10 mouse cellular contexts compared by ENCODE assay signal in genomic region chr1:164135360-164135759, GRCm38 (mm10). TPM values are rescaled to one million over a fixed set of nuclear protein-coding genes. Genes with fewer than 3 reads are reported as not detected.
DNase-seq lines count a peak whose midpoint lies in the region; ATAC-seq and TF ChIP-seq lines count a peak whose summit lies in the region.
"Had no signal": no experiment of that assay in that cellular context is flagged by ENCODE, and none has a peak within 500 bp of the region (broad histone marks: within the 10 kb centered on the region; RNA-seq: fewer than 3 reads in every experiment).

No protein-coding gene starts in this region.

- TF ChIP-seq CTCF in heart, postnatal 0 days (IDR thresholded peaks at IDR 0.05; ENCODE audit: low read depth): no peak

- peak; percentile 27; the same call in 1 of the 2 replicates for ATAC-seq in heart, postnatal 0 days (ENCODE audit: insufficient read depth, low read depth)
- ATAC-seq in heart, embryonic 11.5 days (replicated peaks; ENCODE audit: insufficient number of reproducible peaks, low FRiP score, low TSS enrichment): no peak
- no peak for ATAC-seq in hindbrain, embryonic 12.5 days (ENCODE audit: low FRiP score)
- no peak for ATAC-seq in midbrain, embryonic 16.5 days
- ATAC-seq: midbrain, embryonic 13.5 days had no signal

- no peaks in the 10 kb centered on the region for H3K27me3 ChIP-seq in heart, postnatal 0 days (ENCODE audit: control insufficient read depth, insufficient read depth, low read length)
- H3K27me3 ChIP-seq in heart, embryonic 11.5 days (ENCODE audit: control insufficient read depth, insufficient read depth, low read length): no peaks in the 10 kb centered on the region
- no peaks in the 10 kb centered on the region for H3K27me3 ChIP-seq in splenic B cell, adult 2 months (ENCODE audit: control insufficient read depth, insufficient read depth, low read length, poor library complexity, severe bottlenecking)
- H3K27me3 ChIP-seq in hindbrain, embryonic 12.5 days: no peaks in the 10 kb centered on the region
- no peaks in the 10 kb centered on the region for H3K27me3 ChIP-seq in midbrain, embryonic 16.5 days (ENCODE audit: control insufficient read depth, insufficient read depth, low read depth, low read length)
- H3K27me3 ChIP-seq: embryonic facial prominence, embryonic 15.5 days; midbrain, embryonic 13.5 days had no signal

- no peak for TF ChIP-seq EP300 in heart, postnatal 0 days (IDR thresholded peaks at IDR 0.05; ENCODE audit: low read depth)

- no peak overlapping the region for H3K4me3 ChIP-seq in heart, postnatal 0 days (ENCODE audit: low read depth, low read length)
- H3K4me3 ChIP-seq in heart, embryonic 11.5 days (ENCODE audit: low read depth, low read length): no peak overlapping the region
- H3K4me3 ChIP-seq in hindbrain, embryonic 12.5 days: no peak overlapping the region
- H3K4me3 ChIP-seq in midbrain, embryonic 16.5 days (ENCODE audit: low read depth, low read length): no peak overlapping the region
- H3K4me3 ChIP-seq: embryonic facial prominence, embryonic 15.5 days; midbrain, embryonic 13.5 days had no signal

- peaks cover 5% of the 10 kb centered on the region; the same call in 1 of the 2 replicates for H3K4me1 ChIP-seq in heart, postnatal 0 days (ENCODE audit: control insufficient read depth, insufficient read depth)
- 0 out of 2 replicates have a peak, but pooled peaks cover 2% of the 10 kb centered on the region for H3K4me1 ChIP-seq in heart, embryonic 11.5 days (ENCODE audit: control insufficient read depth, insufficient read depth, low read length)
- H3K4me1 ChIP-seq in hindbrain, embryonic 12.5 days: no peaks in the 10 kb centered on the region
- no peaks in the 10 kb centered on the region for H3K4me1 ChIP-seq in midbrain, embryonic 16.5 days (ENCODE audit: control insufficient read depth, insufficient read depth, low read length)
- H3K4me1 ChIP-seq: embryonic facial prominence, embryonic 15.5 days; midbrain, embryonic 13.5 days had no signal

- no peak for DNase-seq in heart, postnatal 0 days (ENCODE audit: low spot score)
- peak; percentile 72 for DNase-seq in c-Kit-positive CD71-negative TER-119-negative erythroid progenitor cells, embryonic 14.5 days (ENCODE audit: low read depth)
- DNase-seq in lung, postnatal 14 days: peak; percentile 19
- peak; percentile 64 for DNase-seq in splenic B cell, adult 2 months (ENCODE audit: low read depth, low spot score)
- DNase-seq in adrenal gland, postnatal 10 days: no peak

- no peak overlapping the region for H3K4me2 ChIP-seq in heart, postnatal 0 days (ENCODE audit: low read depth, low read length)
- no peak overlapping the region for H3K4me2 ChIP-seq in heart, embryonic 11.5 days
- H3K4me2 ChIP-seq in hindbrain, embryonic 12.5 days (replicated peaks): no peak overlapping the region
- H3K4me2 ChIP-seq in midbrain, embryonic 16.5 days (ENCODE audit: low read length): no peak overlapping the region
- H3K4me2 ChIP-seq: embryonic facial prominence, embryonic 15.5 days; midbrain, embryonic 13.5 days had no signal

- 25% methylated on average over 5 of the region's 5 CpGs for WGBS in heart, postnatal 0 days
- WGBS in heart, embryonic 11.5 days (ENCODE audit: insufficient replicate concordance): 48% methylated on average over 5 of the region's 5 CpGs
- 82% methylated on average over 5 of the region's 5 CpGs for WGBS in hindbrain, embryonic 12.5 days
- 77% methylated on average over 5 of the region's 5 CpGs for WGBS in midbrain, embryonic 16.5 days

- no peak overlapping the region for H3K9ac ChIP-seq in heart, postnatal 0 days (replicated peaks; ENCODE audit: low read depth, low read length)
- H3K9ac ChIP-seq in heart, embryonic 11.5 days (ENCODE audit: low read depth, low read length): no peak overlapping the region
- no peak overlapping the region for H3K9ac ChIP-seq in hindbrain, embryonic 12.5 days
- H3K9ac ChIP-seq in midbrain, embryonic 16.5 days (ENCODE audit: low read depth, low read length): no peak overlapping the region
- H3K9ac ChIP-seq: embryonic facial prominence, embryonic 15.5 days; midbrain, embryonic 13.5 days had no signal

- no peak overlapping the region for H3K27ac ChIP-seq in heart, postnatal 0 days (ENCODE audit: low read depth)
- no peak overlapping the region for H3K27ac ChIP-seq in heart, embryonic 11.5 days (ENCODE audit: low read depth, low read length)
- no peak overlapping the region for H3K27ac ChIP-seq in hindbrain, embryonic 12.5 days
- no peak overlapping the region for H3K27ac ChIP-seq in midbrain, embryonic 16.5 days (ENCODE audit: low read length)
- H3K27ac ChIP-seq: embryonic facial prominence, embryonic 15.5 days; midbrain, embryonic 13.5 days had no signal

- H3K9me3 ChIP-seq in heart, postnatal 0 days (replicated peaks; ENCODE audit: control insufficient read depth, low read length): no peaks in the 10 kb centered on the region
- no peaks in the 10 kb centered on the region for H3K9me3 ChIP-seq in heart, embryonic 11.5 days (replicated peaks; ENCODE audit: control insufficient read depth, low read length)
- no peaks in the 10 kb centered on the region for H3K9me3 ChIP-seq in hindbrain, embryonic 12.5 days (replicated peaks)
- no peaks in the 10 kb centered on the region for H3K9me3 ChIP-seq in midbrain, embryonic 16.5 days (replicated peaks; ENCODE audit: control insufficient read depth, low read length, poor library complexity, severe bottlenecking)
- H3K9me3 ChIP-seq: embryonic facial prominence, embryonic 15.5 days; midbrain, embryonic 13.5 days had no signal

- no peaks in the 10 kb centered on the region for H3K36me3 ChIP-seq in heart, postnatal 0 days (replicated peaks; ENCODE audit: control insufficient read depth, insufficient read depth, low read length)
- H3K36me3 ChIP-seq in heart, embryonic 11.5 days (ENCODE audit: control insufficient read depth, insufficient read depth, low read length): no peaks in the 10 kb centered on the region
- no peaks in the 10 kb centered on the region for H3K36me3 ChIP-seq in splenic B cell, adult 2 months (ENCODE audit: control insufficient read depth, insufficient read depth, low read length, poor library complexity, severe bottlenecking)
- no peaks in the 10 kb centered on the region for H3K36me3 ChIP-seq in hindbrain, embryonic 12.5 days
- no peaks in the 10 kb centered on the region for H3K36me3 ChIP-seq in midbrain, embryonic 16.5 days (ENCODE audit: control insufficient read depth, insufficient read depth, low read length)
- H3K36me3 ChIP-seq: embryonic facial prominence, embryonic 15.5 days; midbrain, embryonic 13.5 days had no signal

RNA-seq across cellular contexts. Expression of gene F5, which starts 16.3 kb away (rescaled TPM):
- 0.27 TPM in 1 of 2 replicates, not detected in the other for total RNA-seq in heart, postnatal 0 days (2014; rRNA removed; ENCODE audit: low replicate concordance)
- polyA plus RNA-seq in heart, postnatal 0 days (2015; fragmentation: Nextera tagmentation; extraction: Ambion mirVana): 0.05 TPM in 2 replicates
- 0.70 and 1.1 TPM in 2 replicates for polyA plus RNA-seq in heart, embryonic 11.5 days (2014; fragmentation: Nextera tagmentation; extraction: Ambion mirVana)
- 0.17 and 0.34 TPM in 2 replicates for polyA plus RNA-seq in hindbrain, embryonic 12.5 days (2016; fragmentation: Nextera tagmentation; extraction: Ambion mirVana)
- 10 to 100 TPM; 25.2 to 49.6 TPM for total RNA-seq in adrenal gland, postnatal 10 days (2021)
- polyA plus RNA-seq in midbrain, embryonic 16.5 days (2015; fragmentation: Nextera tagmentation; extraction: Ambion mirVana): 0.14 and 0.20 TPM in 2 replicates

RNA-seq across cellular contexts. Expression of gene Selp, which starts 20.3 kb away (rescaled TPM):
- total RNA-seq in heart, postnatal 0 days (2014; rRNA removed; ENCODE audit: low replicate concordance): 1.3 TPM in 1 of 2 replicates, not detected in the other
- polyA plus RNA-seq in heart, postnatal 0 days (2015; fragmentation: Nextera tagmentation; extraction: Ambion mirVana): 0.38 and 0.51 TPM in 2 replicates
- 0.19 and 0.21 TPM in 2 replicates for polyA plus RNA-seq in heart, embryonic 11.5 days (2014; fragmentation: Nextera tagmentation; extraction: Ambion mirVana)
- polyA plus RNA-seq in hindbrain, embryonic 12.5 days (2016; fragmentation: Nextera tagmentation; extraction: Ambion mirVana): 0.12 TPM in 1 of 2 replicates, not detected in the other
- 1 to 10 TPM; 1.4 to 2.0 TPM for total RNA-seq in adrenal gland, postnatal 10 days (2021)
- polyA plus RNA-seq in midbrain, embryonic 16.5 days (2015; fragmentation: Nextera tagmentation; extraction: Ambion mirVana): not detected in 2 replicates

Comparison
In these comparisons a context has a peak if more than half of its experiments do, and no peak if none do; other contexts are left out.
1. DNase-seq: peak in c-Kit-positive CD71-negative TER-119-negative erythroid progenitor cells, embryonic 14.5 days (single experiment), lung, postnatal 14 days (single experiment) and splenic B cell, adult 2 months (single experiment); none in heart, postnatal 0 days (single experiment) and adrenal gland, postnatal 10 days (single experiment).